Mouse (Mus musculus): ENCODE data around the gene Lrmp. TPM values are rescaled to one million over a fixed set of nuclear protein-coding genes. Genes with fewer than 3 reads are reported as not detected.

Gene Lrmp
- polyA plus RNA-seq, 1 experiment from 2014 or later: 2.0 TPM

GRCm38 (mm10) chr6:145076286-145076685 lies 39.2 kb upstream of the Lrmp start:
- DNase-seq (ENCODE audit: low spot score): peak; percentile 46
- Histone ChIP-seq H3K9me3 (replicated peaks; ENCODE audit: control insufficient read depth, low read length) (no peaks in the 10 kb centered on the region), H3K27ac (replicated peaks; ENCODE audit: low read depth, low read length) (no peak overlapping the region), H3K4me2 (ENCODE audit: low read depth, low read length) (peak overlapping the region; percentile 94), H3K9ac (replicated peaks; ENCODE audit: low read length) (peak overlapping the region; percentile 76), H3K4me1 (ENCODE audit: control insufficient read depth, insufficient read depth, low read length) (no peaks in the 10 kb centered on the region; the same call in 1 of the 2 replicates), H3K36me3 (replicated peaks; ENCODE audit: control insufficient read depth, insufficient read depth, low read depth, low read length) (no peaks in the 10 kb centered on the region), H3K27me3 (ENCODE audit: control insufficient read depth, insufficient read depth, low read length) (no peaks in the 10 kb centered on the region), H3K4me3 (ENCODE audit: low read depth, low read length) (peak overlapping the region; percentile 54)
- no peak for ATAC-seq (replicated peaks; ENCODE audit: insufficient number of reproducible peaks, low FRiP score, low TSS enrichment, low read depth)
- WGBS: 7% methylated on average over 9 of the region's 9 CpGs

- H3K4me2 ChIP-seq (ENCODE audit: low read depth, low read length): no peak overlapping the region
- no peak overlapping the region for H3K27ac ChIP-seq (replicated peaks; ENCODE audit: low read depth, low read length)
- H3K27me3 ChIP-seq (ENCODE audit: control insufficient read depth, insufficient read depth, low read length): no peaks in the 10 kb centered on the region
- WGBS: 83% methylated on average over 8 of the region's 9 CpGs
- no peak overlapping the region for H3K4me3 ChIP-seq (ENCODE audit: low read depth, low read length)
- DNase-seq (ENCODE audit: low spot score) (no peak), ATAC-seq (replicated peaks; ENCODE audit: insufficient number of reproducible peaks, low FRiP score, low TSS enrichment, low read depth) (no peak)
- no peaks in the 10 kb centered on the region for H3K36me3 ChIP-seq (replicated peaks; ENCODE audit: control insufficient read depth, insufficient read depth, low read depth, low read length)
- no peaks in the 10 kb centered on the region for H3K4me1 ChIP-seq (ENCODE audit: control insufficient read depth, insufficient read depth, low read length)
- no peak overlapping the region for H3K9ac ChIP-seq (replicated peaks; ENCODE audit: low read length)
- H3K9me3 ChIP-seq (replicated peaks; ENCODE audit: control insufficient read depth, low read length): no peaks in the 10 kb centered on the region
Observed at GRCm38 (mm10) chr6:145079087-145079759, 36.2 kb upstream of the Lrmp start.

GRCm38 (mm10) chr6:145081721-145082120 lies 33.7 kb upstream of the Lrmp start:
- no peaks in the 10 kb centered on the region for H3K36me3 ChIP-seq (replicated peaks; ENCODE audit: control insufficient read depth, insufficient read depth, low read depth, low read length)
- H3K4me3 ChIP-seq (ENCODE audit: low read depth, low read length): no peak overlapping the region
- no peak for ATAC-seq (replicated peaks; ENCODE audit: insufficient number of reproducible peaks, low FRiP score, low TSS enrichment, low read depth)
- H3K9ac ChIP-seq (replicated peaks; ENCODE audit: low read length): no peak overlapping the region
- no peaks in the 10 kb centered on the region for H3K4me1 ChIP-seq (ENCODE audit: control insufficient read depth, insufficient read depth, low read length)
- no peaks in the 10 kb centered on the region for H3K27me3 ChIP-seq (ENCODE audit: control insufficient read depth, insufficient read depth, low read length)
- DNase-seq (ENCODE audit: low spot score): no peak
- no peak overlapping the region for H3K4me2 ChIP-seq (ENCODE audit: low read depth, low read length)
- H3K27ac ChIP-seq (replicated peaks; ENCODE audit: low read depth, low read length): no peak overlapping the region
- 63% methylated on average over 4 of the region's 4 CpGs for WGBS
- no peaks in the 10 kb centered on the region for H3K9me3 ChIP-seq (replicated peaks; ENCODE audit: control insufficient read depth, low read length)

- DNase-seq (ENCODE audit: low spot score) (no peak), ATAC-seq (replicated peaks; ENCODE audit: insufficient number of reproducible peaks, low FRiP score, low TSS enrichment, low read depth) (no peak)
- WGBS: 92% methylated on average over 8 of the region's 8 CpGs
- H3K4me2 ChIP-seq (ENCODE audit: low read depth, low read length): no peak overlapping the region
- H3K9ac ChIP-seq (replicated peaks; ENCODE audit: low read length): no peak overlapping the region
- no peaks in the 10 kb centered on the region for H3K36me3 ChIP-seq (replicated peaks; ENCODE audit: control insufficient read depth, insufficient read depth, low read depth, low read length)
- H3K4me1 ChIP-seq (ENCODE audit: control insufficient read depth, insufficient read depth, low read length): no peaks in the 10 kb centered on the region
- no peaks in the 10 kb centered on the region for H3K27me3 ChIP-seq (ENCODE audit: control insufficient read depth, insufficient read depth, low read length)
- H3K9me3 ChIP-seq (replicated peaks; ENCODE audit: control insufficient read depth, low read length): no peaks in the 10 kb centered on the region
- H3K27ac ChIP-seq (replicated peaks; ENCODE audit: low read depth, low read length): no peak overlapping the region
- H3K4me3 ChIP-seq (ENCODE audit: low read depth, low read length): no peak overlapping the region
Observed at GRCm38 (mm10) chr6:145084343-145085117, 30.9 kb upstream of the Lrmp start.

- H3K4me1 ChIP-seq (ENCODE audit: control insufficient read depth, insufficient read depth, low read length): no peaks in the 10 kb centered on the region
- ATAC-seq (replicated peaks; ENCODE audit: insufficient number of reproducible peaks, low FRiP score, low TSS enrichment, low read depth) (no peak), DNase-seq (ENCODE audit: low spot score) (peak; percentile 67)
- no peaks in the 10 kb centered on the region for H3K36me3 ChIP-seq (replicated peaks; ENCODE audit: control insufficient read depth, insufficient read depth, low read depth, low read length)
- no peak overlapping the region for H3K4me3 ChIP-seq (ENCODE audit: low read depth, low read length)
- 47% methylated on average over 4 of the region's 4 CpGs for WGBS
- H3K9me3 ChIP-seq (replicated peaks; ENCODE audit: control insufficient read depth, low read length): no peaks in the 10 kb centered on the region
- no peak overlapping the region for H3K9ac ChIP-seq (replicated peaks; ENCODE audit: low read length)
- H3K4me2 ChIP-seq (ENCODE audit: low read depth, low read length): no peak overlapping the region
- no peaks in the 10 kb centered on the region for H3K27me3 ChIP-seq (ENCODE audit: control insufficient read depth, insufficient read depth, low read length)
- H3K27ac ChIP-seq (replicated peaks; ENCODE audit: low read depth, low read length): no peak overlapping the region
Observed at GRCm38 (mm10) chr6:145088451-145089113, 26.9 kb upstream of the Lrmp start.

- no peak for DNase-seq (ENCODE audit: low spot score)
- no peaks in the 10 kb centered on the region for H3K4me1 ChIP-seq (ENCODE audit: control insufficient read depth, insufficient read depth, low read length)
- H3K27me3 ChIP-seq (ENCODE audit: control insufficient read depth, insufficient read depth, low read length): no peaks in the 10 kb centered on the region
- ATAC-seq (replicated peaks; ENCODE audit: insufficient number of reproducible peaks, low FRiP score, low TSS enrichment, low read depth): no peak
- no peak overlapping the region for H3K27ac ChIP-seq (replicated peaks; ENCODE audit: low read depth, low read length)
- 82% methylated on average over 4 of the region's 4 CpGs for WGBS
- H3K4me2 ChIP-seq (ENCODE audit: low read depth, low read length): no peak overlapping the region
- H3K9ac ChIP-seq (replicated peaks; ENCODE audit: low read length): no peak overlapping the region
- H3K9me3 ChIP-seq (replicated peaks; ENCODE audit: control insufficient read depth, low read length): no peaks in the 10 kb centered on the region
- H3K36me3 ChIP-seq (replicated peaks; ENCODE audit: control insufficient read depth, insufficient read depth, low read depth, low read length): no peaks in the 10 kb centered on the region
- no peak overlapping the region for H3K4me3 ChIP-seq (ENCODE audit: low read depth, low read length)
Observed at GRCm38 (mm10) chr6:145089373-145089772, 26.1 kb upstream of the Lrmp start.

- Histone ChIP-seq H3K4me3 (ENCODE audit: low read depth, low read length) (no peak overlapping the region), H3K4me2 (ENCODE audit: low read depth, low read length) (no peak overlapping the region), H3K36me3 (replicated peaks; ENCODE audit: control insufficient read depth, insufficient read depth, low read depth, low read length) (no peaks in the 10 kb centered on the region), H3K9me3 (replicated peaks; ENCODE audit: control insufficient read depth, low read length) (no peaks in the 10 kb centered on the region), H3K27me3 (ENCODE audit: control insufficient read depth, insufficient read depth, low read length) (no peaks in the 10 kb centered on the region), H3K27ac (replicated peaks; ENCODE audit: low read depth, low read length) (no peak overlapping the region), H3K4me1 (ENCODE audit: control insufficient read depth, insufficient read depth, low read length) (no peaks in the 10 kb centered on the region), H3K9ac (replicated peaks; ENCODE audit: low read length) (no peak overlapping the region)
- 63% methylated on average over 6 of the region's 6 CpGs for WGBS
- DNase-seq (ENCODE audit: low spot score) (no peak), ATAC-seq (replicated peaks; ENCODE audit: insufficient number of reproducible peaks, low FRiP score, low TSS enrichment, low read depth) (no peak)
Observed at GRCm38 (mm10) chr6:145090201-145090863, 25.1 kb upstream of the Lrmp start.
